Mouse (Mus musculus) forebrain, embryonic 16.5 days (tissue): ENCODE measurements around the gene Trpm1. TPM values are rescaled to one million over a fixed set of nuclear protein-coding genes. Genes with fewer than 3 reads are reported as not detected.
A peak's percentile ranks its signal among the peaks of the same experiment; 100 is the strongest.

ENCODE experiments used
- microRNA counts: library from miRNA; unstranded; fragments of <30 nt; microRNA quantifications from one replicate; lab custom pipeline; 2016
- microRNA-seq: library from miRNA; unstranded; fragments of <30 nt; microRNA quantifications from one replicate; pipeline ENCODE4, GENCODE M21; 2017
- polyA plus RNA-seq: library from polyadenylated mRNA; unstranded; fragments of >200 nt; fragmentation: Nextera tagmentation; extraction: Ambion mirVana; gene quantifications from 2 replicates; pipeline ENCODE4 v1.2.1, GENCODE M21; 2015

Gene Trpm1
- polyA plus RNA-seq, 1 experiment from 2014 or later = 0.08 TPM

MicroRNAs within 50 kb of the gene (microRNA counts, 519-probe panel; counts per million panel counts)
- not detected for microRNA mmu-miR-211 (lab: Ali Mortazavi, UCI)

Small RNA genes lying within 50 kb of the gene (microRNA-seq; reads per million reads assigned to microRNA genes)
- gene Mir211 (9.1 reads per million, percentile 28 among the genes with 10 or more reads in this experiment), gene Mir6416 (not detected)

Other genes starting within 250 kb of the Trpm1 start
- 0.35 TPM in 1 of 2 replicates, not detected in the other for gene E030018B13Rik, start 237.0 kb upstream of the Trpm1 start, polyA plus RNA-seq
- 31.1 and 33.7 TPM in 2 replicates for gene Klf13, start 214.9 kb upstream of the Trpm1 start, polyA plus RNA-seq
- gene Mtmr10, start 133.8 kb downstream of the Trpm1 start, polyA plus RNA-seq = 8.8 and 9.3 TPM in 2 replicates
- gene Fan1, start 220.3 kb downstream of the Trpm1 start, polyA plus RNA-seq = 5.2 and 7.8 TPM in 2 replicates
- 27.7 and 28.7 TPM in 2 replicates for gene Mphosph10, start 238.4 kb downstream of the Trpm1 start, polyA plus RNA-seq
- 30.5 and 31.6 TPM in 2 replicates for gene Mcee, start 238.8 kb downstream of the Trpm1 start, polyA plus RNA-seq